Mouse (Mus musculus) E14TG2a.4 (cell line): ENCODE data around the gene Gm20388.

Experiments used
- CTCF ChIP-seq: conservative IDR thresholded peaks from 2 replicates; pipeline ENCODE4 v1.5.1; 2014; ENCODE audit warnings: low read length
- POU5F1 ChIP-seq: IDR thresholded peaks from 2 replicates; pipeline ENCODE4 v1.6.1; 2014; ENCODE audit warnings: low read length, borderline replicate concordance

DNA sequence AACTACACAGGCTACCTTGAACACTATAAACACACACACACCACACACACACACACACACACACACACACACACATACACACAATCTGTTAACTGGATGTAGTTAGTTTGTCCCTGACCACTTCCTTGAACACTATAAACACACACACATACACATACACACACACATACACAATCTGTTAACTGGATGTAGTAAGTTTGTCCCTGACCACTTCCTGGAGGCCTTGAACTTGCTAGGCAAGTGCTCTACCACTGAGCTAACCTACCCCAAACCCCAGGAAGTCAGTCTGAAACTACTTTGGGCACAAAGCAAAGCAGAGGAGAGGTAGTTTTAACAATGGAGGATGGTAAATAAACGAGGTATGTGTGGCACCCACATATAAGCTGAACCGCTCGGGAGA is 3292.9 kb downstream of the Gm20388 start:
- TF ChIP-seq POU5F1 (no peak), CTCF (no peak)
